Mouse (Mus musculus) adrenal gland, postnatal 10 days (tissue): Measurements from ENCODE around the gene Nkapd1. TPM values are rescaled to one million over a fixed set of nuclear protein-coding genes. Genes with fewer than 3 reads are reported as not detected.

Source experiments
- DNase-seq: peaks from one replicate; pipeline ENCODE4 v3.0.0; 2021; ENCODE audit warnings: mixed read lengths
- total RNA-seq, 2 experiments: library from RNA; stranded (reverse); gene quantifications; 2 replicates each; pipeline ENCODE4 v1.2.3; 2021

Nkapd1 gene
- total RNA-seq, 2 experiments from 2014 or later, result 20.6 to 24.6 TPM

- DNase-seq, result peak; percentile 31
These were observed 15.7 kb downstream of the Nkapd1 start for GRCm38 (mm10) chr9:50601536-50601935.

- DNase-seq, result peak; percentile 26
These were observed 20.3 kb downstream of the Nkapd1 start for GRCm38 (mm10) chr9:50596973-50597372.

DNA sequence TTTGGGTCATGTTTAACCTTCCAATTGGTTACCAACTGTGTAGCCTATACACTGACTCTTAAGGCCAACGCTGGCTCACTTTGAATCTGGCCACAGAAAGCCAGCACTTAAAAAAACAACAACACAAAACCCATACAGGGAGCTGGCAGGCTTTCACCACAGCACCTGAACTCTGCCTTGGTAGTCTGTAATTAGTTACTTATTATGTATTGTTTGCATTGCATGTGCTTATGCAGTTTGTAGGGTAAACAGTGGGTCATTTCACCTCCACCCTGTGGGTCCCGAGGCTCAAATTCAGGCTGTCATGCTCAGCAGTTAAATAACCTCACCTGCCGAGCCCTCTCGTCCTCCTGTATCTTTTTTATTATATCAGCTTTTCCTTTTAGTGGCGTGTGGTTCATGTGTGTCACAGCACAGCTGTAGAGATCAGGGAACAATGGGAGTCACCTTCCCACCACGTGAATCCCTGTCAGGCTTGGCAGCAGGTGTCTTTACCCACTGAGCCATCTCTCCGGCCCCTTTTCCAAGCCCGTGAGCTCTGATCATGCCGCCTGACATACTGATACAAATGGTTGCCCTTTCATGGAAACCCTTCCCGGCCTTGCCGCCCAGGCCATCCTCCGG lies 22.4 kb downstream of the Nkapd1 start:
- no peak for DNase-seq

DNA sequence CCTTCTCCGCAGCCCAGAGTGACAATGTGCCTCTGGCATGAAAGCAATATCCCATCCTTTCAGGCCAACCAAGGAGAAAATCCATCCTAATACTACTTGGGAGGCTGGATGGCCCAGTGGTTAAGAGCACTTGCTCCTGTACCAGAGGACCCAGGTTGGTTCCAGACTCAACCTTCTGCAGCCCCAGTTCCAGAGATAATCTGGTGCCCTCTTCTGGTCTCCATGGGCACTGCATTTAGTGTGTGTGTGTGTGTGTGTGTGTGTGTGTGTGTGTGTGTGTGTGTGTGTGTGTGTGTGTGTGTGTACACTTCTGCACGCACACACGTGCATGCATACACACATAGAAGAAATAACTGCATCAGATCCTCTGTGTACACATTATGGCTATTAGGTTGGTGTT lies 23.7 kb downstream of the Nkapd1 start:
- peak; percentile 51 for DNase-seq

DNA sequence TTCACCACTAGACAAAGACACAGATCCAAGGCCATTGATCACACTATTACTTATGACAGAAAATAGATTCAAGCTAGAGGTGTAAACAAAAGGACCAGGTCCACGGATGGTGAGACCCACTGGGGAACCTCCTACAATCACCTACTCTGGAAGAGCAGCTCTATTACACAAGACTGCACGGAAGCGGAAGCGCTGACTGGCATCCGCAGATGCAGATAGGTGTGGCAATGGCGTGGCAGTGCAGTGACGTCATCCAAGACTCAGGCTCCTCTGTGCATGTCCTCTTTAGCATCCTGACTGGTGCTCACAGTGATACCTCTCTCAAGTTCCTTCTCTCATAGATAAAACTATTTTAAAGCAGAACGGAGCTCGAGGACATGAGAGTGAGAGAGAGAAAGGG lies 24.3 kb downstream of the Nkapd1 start:
- DNase-seq, result no peak

DNA sequence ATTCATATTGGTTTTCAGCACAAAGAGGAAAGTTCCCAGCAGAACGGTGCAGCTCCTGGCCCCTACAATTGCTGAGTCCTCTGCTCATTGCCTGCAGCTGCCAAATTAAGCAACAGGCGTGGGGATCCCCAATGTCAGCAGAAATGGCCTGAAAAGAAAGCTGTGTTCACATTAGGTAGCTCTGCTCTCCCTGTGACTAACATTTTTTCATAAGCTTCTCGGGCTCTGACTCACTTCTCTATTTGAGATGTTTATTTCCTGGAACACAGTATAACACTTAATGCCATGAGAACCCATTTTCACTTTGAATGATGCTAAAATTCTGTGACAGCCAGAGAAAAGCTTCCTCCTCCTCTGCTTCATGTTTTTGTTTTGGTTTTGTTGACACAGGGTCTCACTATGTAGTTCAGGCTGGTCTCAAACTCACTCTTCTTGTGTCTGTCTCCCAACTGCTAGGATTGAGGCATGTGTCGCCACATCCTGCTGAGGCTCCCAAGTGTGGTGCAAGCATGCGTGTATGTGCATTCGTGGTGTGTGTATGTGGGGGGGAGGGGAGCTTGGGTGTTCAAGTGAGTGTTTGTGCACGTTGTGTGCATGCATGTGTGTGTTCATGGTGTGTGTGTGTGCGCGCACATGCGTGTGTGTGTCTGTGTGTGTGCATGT lies 26.3 kb downstream of the Nkapd1 start:
- peak; percentile 40 for DNase-seq

- DNase-seq, result no peak
These were observed 30.3 kb downstream of the Nkapd1 start for GRCm38 (mm10) chr9:50586955-50587354.

DNA sequence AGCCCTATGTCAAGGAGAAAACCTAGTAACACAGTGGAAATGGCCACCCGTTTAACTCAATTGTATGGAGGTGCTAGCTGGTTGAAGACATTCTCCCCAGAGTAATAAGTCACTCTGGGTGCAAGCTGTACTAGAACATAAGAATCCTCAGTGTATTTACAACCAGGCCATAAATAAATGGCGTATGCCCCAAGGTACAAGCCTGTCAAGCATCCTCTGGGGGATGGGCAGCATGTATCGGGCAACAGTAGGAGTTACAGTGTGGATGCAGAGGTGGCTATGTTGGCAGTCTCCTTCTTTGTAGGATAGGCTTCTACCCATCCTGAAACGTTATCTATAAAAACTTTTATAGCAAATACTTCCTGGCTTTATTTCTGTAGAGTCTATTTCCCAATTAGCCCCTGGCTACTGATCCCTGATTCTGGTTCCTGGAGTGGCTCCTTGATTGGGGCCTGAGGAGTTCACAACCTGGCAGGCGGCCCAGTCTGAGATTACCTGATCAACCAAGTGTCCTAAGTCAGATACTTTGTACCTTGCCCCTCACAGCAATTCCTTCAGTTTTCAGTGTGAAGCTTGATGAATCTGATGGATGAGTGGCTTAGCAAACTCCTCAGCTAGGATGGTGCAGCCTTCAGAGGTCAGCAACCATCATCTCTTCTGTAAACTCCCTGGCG lies 32.0 kb downstream of the Nkapd1 start:
- no peak for DNase-seq

DNA sequence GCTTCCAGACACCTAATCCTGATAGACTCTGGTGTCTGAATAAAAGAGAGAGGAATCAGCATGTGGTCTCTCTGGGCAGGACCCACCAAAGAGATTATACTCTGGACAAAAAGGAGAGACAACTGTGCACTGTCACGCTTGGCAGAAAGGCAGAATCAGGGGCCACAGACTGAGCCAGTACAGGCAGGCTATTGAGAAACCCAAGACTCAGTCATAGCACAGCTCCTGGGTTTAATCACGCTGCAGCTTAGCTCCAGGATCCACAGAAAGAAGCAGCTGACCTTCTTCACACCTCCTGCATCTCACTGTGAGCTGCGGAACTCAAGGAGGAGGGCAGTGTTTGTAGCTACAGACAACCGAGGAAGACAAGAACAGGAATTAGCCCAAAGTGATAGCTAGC lies 36.9 kb downstream of the Nkapd1 start:
- no peak for DNase-seq

DNA sequence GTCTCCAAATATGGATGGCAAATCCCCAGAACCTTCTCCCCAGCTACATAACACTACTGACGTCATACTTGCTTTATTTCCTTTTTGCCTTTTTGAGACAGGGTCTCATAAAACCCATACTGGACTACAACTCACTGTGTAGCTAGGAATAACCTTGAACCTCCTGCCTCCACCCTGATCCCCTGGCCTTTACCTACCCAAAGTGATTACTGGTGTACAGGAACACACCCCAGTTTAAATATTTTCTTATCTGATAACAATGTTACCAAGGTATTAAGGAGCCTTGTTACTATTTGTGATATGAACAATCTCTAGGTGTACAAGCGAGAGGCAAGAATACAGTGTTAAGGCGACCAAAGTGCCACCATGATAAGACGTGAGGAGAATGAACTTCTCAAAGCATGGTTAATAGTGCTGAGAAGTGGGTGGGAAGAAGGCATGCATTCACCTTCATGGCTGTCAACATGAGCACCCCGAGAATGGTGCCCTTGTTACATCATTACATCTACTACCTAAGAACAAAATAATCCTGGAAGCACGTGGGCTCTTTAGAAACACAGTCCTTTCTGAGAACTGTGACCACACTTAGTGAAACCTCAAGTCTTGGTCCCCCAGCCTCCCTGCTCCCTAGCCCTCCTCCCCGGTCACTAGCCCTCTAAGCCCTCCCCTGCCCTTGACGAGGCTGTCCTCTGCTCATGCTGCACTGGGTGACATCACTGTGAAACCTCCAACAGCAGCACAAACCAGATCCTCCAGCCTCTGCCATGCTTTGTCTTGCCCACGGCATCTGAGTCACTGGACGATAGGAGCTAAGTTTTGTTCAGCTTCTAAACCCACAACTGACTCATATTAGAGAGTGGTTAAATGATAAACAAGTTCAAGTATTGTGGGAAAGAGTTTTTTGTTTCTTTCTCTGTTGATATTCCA lies 47.4 kb downstream of the Nkapd1 start:
- no peak for DNase-seq

GRCm38 (mm10) chr9:50567881-50568280 lies 49.4 kb downstream of the Nkapd1 start:
- no peak for DNase-seq

- no peak for DNase-seq
These were observed 49.9 kb downstream of the Nkapd1 start for GRCm38 (mm10) chr9:50567372-50567771.

DNA sequence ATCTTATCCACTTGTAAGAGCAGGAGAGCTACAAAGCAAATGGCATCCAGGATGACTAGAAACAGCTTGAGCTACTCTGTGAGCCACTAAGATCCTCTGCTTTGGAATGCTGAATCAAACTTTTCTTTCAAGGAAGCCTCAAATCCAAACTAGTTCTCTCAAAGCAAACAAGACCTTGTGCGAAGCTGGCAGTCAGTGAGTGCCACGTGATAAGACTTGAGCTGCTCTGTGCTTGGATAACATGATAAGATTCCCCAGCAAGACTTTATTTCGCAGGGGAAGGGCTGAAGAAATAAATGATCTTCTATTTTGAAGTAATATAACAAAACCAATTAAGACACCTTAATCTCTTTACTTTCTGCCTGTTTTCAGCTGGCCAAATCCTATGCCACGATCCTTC lies 51.3 kb downstream of the Nkapd1 start:
- no peak for DNase-seq

DNA sequence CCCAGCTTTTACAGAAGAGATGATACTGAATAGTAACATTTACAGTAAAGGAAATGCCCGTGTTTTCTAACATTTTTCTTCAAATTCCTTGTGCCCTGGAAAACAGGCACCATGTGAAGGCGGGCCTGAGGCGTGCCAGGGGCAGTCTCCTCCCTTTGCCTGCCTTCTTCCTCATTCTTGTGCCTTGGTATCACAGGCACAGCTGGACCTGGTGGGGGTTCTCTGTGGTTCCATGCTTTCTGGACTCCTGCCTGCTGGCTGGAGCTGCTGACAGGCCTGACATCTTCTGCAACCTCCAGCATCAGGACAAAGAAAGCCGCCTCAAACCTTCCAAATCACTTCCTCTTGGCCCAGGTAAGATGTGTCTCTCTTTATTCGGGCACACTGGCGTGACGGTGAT lies 52.1 kb downstream of the Nkapd1 start:
- DNase-seq, result no peak

GRCm38 (mm10) chr9:50561918-50562360 lies 55.3 kb downstream of the Nkapd1 start:
- DNase-seq, result no peak

GRCm38 (mm10) chr9:50561145-50561917 lies 55.9 kb downstream of the Nkapd1 start, which contains the start of gene Tex12:
Tex12 (minus strand) TSS chr9:50561325.
- DNase-seq, result no peak

Other genes with a start within 250 kb of the Nkapd1 start
- under 1 TPM; 0.30 to 0.51 TPM for gene Plet1, start 122.9 kb downstream of the Nkapd1 start, total RNA-seq
- gene Pts, start 88.7 kb downstream of the Nkapd1 start, total RNA-seq, result 10 to 100 TPM; 62.0 to 72.7 TPM
- gene Il18, start 62.6 kb downstream of the Nkapd1 start, total RNA-seq, result 1 to 10 TPM; 5.3 to 6.5 TPM
- gene Bco2, start 62.3 kb downstream of the Nkapd1 start, total RNA-seq, result 1 to 10 TPM; 3.1 to 3.3 TPM
- gene Tex12, start 56.1 kb downstream of the Nkapd1 start, total RNA-seq, result not detected
- gene Sdhd, start 13.7 kb downstream of the Nkapd1 start, total RNA-seq, result 100 to 1,000 TPM; 628 to 725 TPM
- 100 to 1,000 TPM; 164 to 170 TPM for gene Timm8b, start 13.6 kb downstream of the Nkapd1 start, total RNA-seq
- 1 to 10 TPM; 1.1 to 1.8 TPM for gene Pih1d2, start 143 bp downstream of the Nkapd1 start, total RNA-seq
- 100 to 1,000 TPM; 310 to 317 TPM for gene Dlat, start 42.3 kb upstream of the Nkapd1 start, total RNA-seq
- gene Dixdc1, start 122.1 kb upstream of the Nkapd1 start, total RNA-seq, result 10 to 100 TPM in 1 of 2 experiments, 1 to 10 TPM in 1; 7.8 to 10.1 TPM
- gene 2310030G06Rik, start 129.1 kb upstream of the Nkapd1 start, total RNA-seq, result 1 to 10 TPM; 6.5 to 7.1 TPM
- 100 to 1,000 TPM in 1 of 2 experiments, 10 to 100 TPM in 1; 55.3 to 197 TPM for gene Cryab, start 133.9 kb upstream of the Nkapd1 start, total RNA-seq
- gene Hspb2, start 134.9 kb upstream of the Nkapd1 start, total RNA-seq, result 10 to 100 TPM in 1 of 2 experiments, 1 to 10 TPM in 1; 5.1 to 13.5 TPM
- 1 to 10 TPM; 4.6 to 7.8 TPM for gene Fdxacb1, start 150.8 kb upstream of the Nkapd1 start, total RNA-seq
- gene Alg9, start 157.6 kb upstream of the Nkapd1 start, total RNA-seq, result 10 to 100 TPM; 27.9 to 28.0 TPM
- 10 to 100 TPM; 31.2 to 32.2 TPM for gene 1110032A03Rik, start 158.1 kb upstream of the Nkapd1 start, total RNA-seq
- gene Ppp2r1b, start 227.8 kb upstream of the Nkapd1 start, total RNA-seq, result 10 to 100 TPM; 35.1 to 36.5 TPM